16 mouse cellular contexts compared by ENCODE assay signal in the genomic region with DNA sequence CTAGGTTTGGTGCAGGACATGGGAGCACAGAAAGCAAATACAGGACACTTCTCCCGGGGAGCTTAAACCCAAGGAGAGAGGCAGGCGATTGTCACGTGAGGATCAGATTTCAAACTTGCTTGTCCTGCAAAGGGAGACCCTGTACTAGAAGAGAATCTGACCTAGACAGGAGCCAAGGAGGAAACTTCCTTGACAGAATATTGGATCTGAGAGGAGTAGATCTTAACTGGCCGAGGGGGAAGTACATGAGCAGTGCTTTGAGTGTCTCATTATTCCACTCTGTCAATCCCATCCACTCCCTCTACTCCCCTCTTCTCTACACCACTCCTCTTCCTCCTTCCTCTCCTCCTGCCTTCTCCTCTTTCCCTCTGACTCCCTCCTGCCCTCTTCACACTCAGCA. TPM values are rescaled to one million over a fixed set of nuclear protein-coding genes. Genes with fewer than 3 reads are reported as not detected.
A peak's percentile ranks its signal among the peaks of the same experiment; 100 is the strongest.
DNase-seq lines count a peak whose midpoint lies in the region; ATAC-seq and TF ChIP-seq lines count a peak whose summit lies in the region.
"Had no signal": no experiment of that assay in that cellular context is flagged by ENCODE, and none has a peak within 500 bp of the region (broad histone marks: within the 10 kb centered on the region; RNA-seq: fewer than 3 reads in every experiment).

No protein-coding gene starts in this region.

- 0 out of 2 replicates have a peak, but pooled peaks have one; percentile 2 for ATAC-seq in hindbrain, postnatal 0 days
- no peak for ATAC-seq in hindbrain, embryonic 16.5 days
- ATAC-seq in midbrain, postnatal 0 days (ENCODE audit: low FRiP score), result no peak
- no peak for ATAC-seq in limb, embryonic 13.5 days (ENCODE audit: low FRiP score, low read depth)
- ATAC-seq: forebrain, embryonic 16.5 days; liver, postnatal 0 days had no signal

- no peak for DNase-seq in hindbrain, postnatal 0 days (ENCODE audit: low spot score)
- no peak for DNase-seq in midbrain, embryonic 10.5 days (ENCODE audit: low spot score)
- DNase-seq in midbrain, postnatal 0 days (ENCODE audit: low spot score), result no peak
- peak; percentile 31 for DNase-seq in embryo, embryonic 11 days
- DNase-seq in thymus, adult 18-20 months, result no peak
- DNase-seq: adrenal gland, postnatal 36 days; cerebellum, adult 9-11 months; kidney, postnatal 10 days; liver; liver, postnatal 0 days; lung, postnatal 36 days; right cerebral cortex, adult 18-20 months; thymus, postnatal 25 days had no signal

- H3K4me2 ChIP-seq in hindbrain, postnatal 0 days (ENCODE audit: low read depth, low read length), result no peak overlapping the region
- no peak overlapping the region for H3K4me2 ChIP-seq in hindbrain, embryonic 16.5 days (ENCODE audit: low read length)
- H3K4me2 ChIP-seq in midbrain, postnatal 0 days (ENCODE audit: low read depth, low read length, poor library complexity, severe bottlenecking), result no peak overlapping the region
- peak overlapping the region; percentile 2; the same call in 1 of the 2 replicates for H3K4me2 ChIP-seq in limb, embryonic 13.5 days (replicated peaks)

- H3K27me3 ChIP-seq in hindbrain, postnatal 0 days (ENCODE audit: insufficient read depth, low read length), result no peaks in the 10 kb centered on the region
- no peaks in the 10 kb centered on the region for H3K27me3 ChIP-seq in hindbrain, embryonic 16.5 days (replicated peaks; ENCODE audit: control insufficient read depth, insufficient read depth, low read length)
- H3K27me3 ChIP-seq in midbrain, embryonic 10.5 days (ENCODE audit: low read depth, poor library complexity, severe bottlenecking), result no peaks in the 10 kb centered on the region
- no peaks in the 10 kb centered on the region for H3K27me3 ChIP-seq in midbrain, postnatal 0 days (ENCODE audit: insufficient read depth, low read length)
- H3K27me3 ChIP-seq in limb, embryonic 13.5 days, result no peaks in the 10 kb centered on the region

- H3K27ac ChIP-seq in hindbrain, postnatal 0 days, result no peak overlapping the region
- no peak overlapping the region for H3K27ac ChIP-seq in hindbrain, embryonic 16.5 days (ENCODE audit: low read depth, low read length)
- H3K27ac ChIP-seq in midbrain, embryonic 10.5 days (replicated peaks), result peak overlapping the region; percentile 73
- H3K27ac ChIP-seq in midbrain, postnatal 0 days (ENCODE audit: low read depth, low read length), result no peak overlapping the region
- no peak overlapping the region for H3K27ac ChIP-seq in limb, embryonic 13.5 days

- H3K9me3 ChIP-seq in hindbrain, postnatal 0 days (ENCODE audit: low read length), result no peaks in the 10 kb centered on the region
- H3K9me3 ChIP-seq in hindbrain, embryonic 16.5 days (ENCODE audit: control insufficient read depth, low read length), result no peaks in the 10 kb centered on the region
- H3K9me3 ChIP-seq in midbrain, embryonic 10.5 days (replicated peaks), result no peaks in the 10 kb centered on the region
- H3K9me3 ChIP-seq in midbrain, postnatal 0 days (ENCODE audit: low read length), result no peaks in the 10 kb centered on the region
- H3K9me3 ChIP-seq in limb, embryonic 13.5 days, result no peaks in the 10 kb centered on the region

- peaks cover 6% of the 10 kb centered on the region; the same call in 1 of the 2 replicates for H3K4me1 ChIP-seq in hindbrain, postnatal 0 days (ENCODE audit: insufficient read depth, low read length)
- no peaks in the 10 kb centered on the region; the same call in 1 of the 2 replicates for H3K4me1 ChIP-seq in hindbrain, embryonic 16.5 days (ENCODE audit: control insufficient read depth, insufficient read depth, low read depth, low read length)
- peaks cover 35% of the 10 kb centered on the region for H3K4me1 ChIP-seq in midbrain, embryonic 10.5 days
- H3K4me1 ChIP-seq in midbrain, postnatal 0 days (ENCODE audit: insufficient read depth, low read length), result no peaks in the 10 kb centered on the region
- H3K4me1 ChIP-seq in limb, embryonic 13.5 days, result peaks cover 20% of the 10 kb centered on the region

- no peaks in the 10 kb centered on the region for H3K36me3 ChIP-seq in hindbrain, postnatal 0 days (ENCODE audit: insufficient read depth, low read length)
- no peaks in the 10 kb centered on the region for H3K36me3 ChIP-seq in hindbrain, embryonic 16.5 days (ENCODE audit: control insufficient read depth, insufficient read depth, low read length)
- peaks cover 7% of the 10 kb centered on the region; the same call in 1 of the 2 replicates for H3K36me3 ChIP-seq in midbrain, embryonic 10.5 days
- H3K36me3 ChIP-seq in midbrain, postnatal 0 days (ENCODE audit: insufficient read depth, low read length), result no peaks in the 10 kb centered on the region
- no peaks in the 10 kb centered on the region for H3K36me3 ChIP-seq in limb, embryonic 13.5 days

- TF ChIP-seq CTCF in hindbrain, postnatal 0 days (IDR thresholded peaks at IDR 0.05; ENCODE audit: low read depth), result no peak
- TF ChIP-seq CTCF in midbrain, postnatal 0 days (IDR thresholded peaks at IDR 0.05), result no peak

- H3K9ac ChIP-seq in hindbrain, postnatal 0 days (replicated peaks; ENCODE audit: low read length), result no peak overlapping the region
- H3K9ac ChIP-seq in hindbrain, embryonic 16.5 days (ENCODE audit: low read depth, low read length), result no peak overlapping the region
- H3K9ac ChIP-seq in midbrain, postnatal 0 days (replicated peaks; ENCODE audit: low read length, poor library complexity, severe bottlenecking), result no peak overlapping the region
- no peak overlapping the region for H3K9ac ChIP-seq in limb, embryonic 13.5 days
- H3K9ac ChIP-seq: liver, postnatal 0 days had no signal

- no peak overlapping the region for H3K4me3 ChIP-seq in hindbrain, postnatal 0 days (ENCODE audit: low read length)
- H3K4me3 ChIP-seq in hindbrain, embryonic 16.5 days (ENCODE audit: low read length), result no peak overlapping the region
- no peak overlapping the region for H3K4me3 ChIP-seq in midbrain, embryonic 10.5 days
- H3K4me3 ChIP-seq in midbrain, postnatal 0 days (ENCODE audit: low read depth, low read length), result no peak overlapping the region
- H3K4me3 ChIP-seq in limb, embryonic 13.5 days, result no peak overlapping the region

- 37% methylated on average over 4 of the region's 4 CpGs for WGBS in hindbrain, postnatal 0 days
- 22% methylated on average over 4 of the region's 4 CpGs for WGBS in hindbrain, embryonic 16.5 days
- 28% methylated on average over 4 of the region's 4 CpGs for WGBS in midbrain, embryonic 10.5 days
- WGBS in midbrain, postnatal 0 days, result 20% methylated on average over 4 of the region's 4 CpGs
- WGBS in limb, embryonic 13.5 days, result 7% methylated on average over 4 of the region's 4 CpGs

RNA-seq across cellular contexts. Expression of gene Nr4a3, which starts 33.3 kb away (rescaled TPM):
- total RNA-seq in hindbrain, postnatal 0 days (2014; rRNA removed), result 2.1 and 2.9 TPM in 2 replicates
- 1.2 and 1.8 TPM in 2 replicates for polyA plus RNA-seq in hindbrain, postnatal 0 days (2015; fragmentation: Nextera tagmentation; extraction: Ambion mirVana)
- 0.89 and 1.3 TPM in 2 replicates for polyA plus RNA-seq in hindbrain, embryonic 16.5 days (2015; fragmentation: Nextera tagmentation; extraction: Ambion mirVana)
- polyA plus RNA-seq in midbrain, embryonic 10.5 days (2016; fragmentation: Nextera tagmentation; extraction: Ambion mirVana), result 0.60 and 0.61 TPM in 2 replicates
- total RNA-seq in midbrain, postnatal 0 days (2014; rRNA removed), result 1.9 and 3.2 TPM in 2 replicates
- polyA plus RNA-seq in midbrain, postnatal 0 days (2015; fragmentation: Nextera tagmentation; extraction: Ambion mirVana), result 0.36 and 0.95 TPM in 2 replicates
- 0.31 and 0.34 TPM in 2 replicates for polyA plus RNA-seq in limb, embryonic 13.5 days (2015; fragmentation: Nextera tagmentation; extraction: Ambion mirVana)
- polyA plus RNA-seq: liver, postnatal 0 days had no signal

RNA-seq across cellular contexts. Expression of gene Stx17, which starts 46.5 kb away (rescaled TPM):
- total RNA-seq in hindbrain, postnatal 0 days (2014; rRNA removed), result 15.6 and 23.0 TPM in 2 replicates
- polyA plus RNA-seq in hindbrain, postnatal 0 days (2015; fragmentation: Nextera tagmentation; extraction: Ambion mirVana), result 25.4 and 27.7 TPM in 2 replicates
- polyA plus RNA-seq in hindbrain, embryonic 16.5 days (2015; fragmentation: Nextera tagmentation; extraction: Ambion mirVana), result 26.5 and 27.0 TPM in 2 replicates
- 21.6 and 27.1 TPM in 2 replicates for polyA plus RNA-seq in midbrain, embryonic 10.5 days (2016; fragmentation: Nextera tagmentation; extraction: Ambion mirVana)
- total RNA-seq in midbrain, postnatal 0 days (2014; rRNA removed), result 24.6 and 33.9 TPM in 2 replicates
- polyA plus RNA-seq in midbrain, postnatal 0 days (2015; fragmentation: Nextera tagmentation; extraction: Ambion mirVana), result 26.8 and 27.8 TPM in 2 replicates
- polyA plus RNA-seq in limb, embryonic 13.5 days (2015; fragmentation: Nextera tagmentation; extraction: Ambion mirVana), result 34.0 and 36.2 TPM in 2 replicates
